Mouse (Mus musculus) A20 (cell line): Measurements from ENCODE around the gene Tpm3.

Source experiments
- DNase-seq: peaks from one replicate; pipeline ENCODE4 v3.0.0-alpha.2; 2011; ENCODE audit warnings: low read depth, low spot score

Gene Tpm3

DNA sequence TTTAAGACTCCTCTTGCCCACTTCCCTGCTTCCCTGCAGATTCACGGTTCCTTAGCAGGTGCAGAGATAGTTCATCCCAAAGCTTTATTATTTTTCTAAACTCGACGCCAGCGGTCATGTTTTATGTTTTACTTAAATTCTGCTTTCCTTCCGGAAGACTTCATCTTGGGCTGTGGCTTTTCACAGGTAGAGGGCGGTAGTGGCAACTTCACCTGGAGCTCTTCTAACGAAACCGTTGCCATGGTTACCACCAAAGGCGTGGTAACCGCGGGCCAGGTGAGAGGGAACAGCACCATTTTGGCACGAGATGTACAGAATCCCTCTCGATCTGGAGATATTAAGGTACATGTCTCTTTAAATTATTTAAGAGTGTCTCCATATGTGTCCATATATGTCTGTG lies 64.2 kb downstream of the Tpm3 start:
- DNase-seq = peak; percentile 65

GRCm38 (mm10) chr3:90137606-90138005 lies 65.2 kb downstream of the Tpm3 start:
- DNase-seq = no peak

DNA sequence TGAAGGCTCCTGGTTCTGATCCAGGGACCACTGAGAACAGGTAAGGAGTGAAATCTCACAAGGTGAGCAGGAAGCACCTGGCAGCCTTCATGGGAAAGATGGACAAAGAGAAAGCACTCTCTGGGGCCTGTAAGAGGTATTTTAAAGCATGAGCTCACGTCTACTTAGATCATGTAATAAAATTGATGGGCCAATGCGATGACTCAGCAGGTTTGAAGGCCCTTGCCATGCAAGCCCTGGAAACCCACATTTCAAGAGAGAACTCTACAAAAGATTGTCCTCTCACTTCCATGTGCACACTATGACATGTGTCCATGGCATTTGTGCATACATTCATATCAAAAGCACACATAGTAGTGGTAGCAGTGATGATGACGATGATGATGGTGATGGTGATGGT lies 67.5 kb downstream of the Tpm3 start:
- no peak for DNase-seq

DNA sequence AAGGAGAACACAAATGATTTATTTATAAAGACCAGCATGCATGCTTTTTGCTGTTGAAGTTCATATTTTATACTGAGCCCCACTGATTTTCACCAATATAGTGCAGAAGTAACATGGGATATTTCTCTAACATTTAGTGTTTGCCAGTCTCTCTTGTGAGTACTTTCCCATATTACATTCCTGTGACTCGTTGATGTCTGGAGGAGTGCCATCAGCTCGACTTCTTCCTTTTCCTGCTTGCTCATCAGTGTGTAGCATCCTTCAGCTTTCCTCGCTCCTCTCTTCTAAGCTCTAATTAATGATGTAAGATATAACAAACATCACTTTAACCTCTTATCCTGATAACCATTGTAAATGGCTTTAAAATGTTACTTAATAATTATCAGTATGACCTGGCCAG lies 73.0 kb downstream of the Tpm3 start:
- DNase-seq = no peak

GRCm38 (mm10) chr3:90146651-90147050 lies 74.2 kb downstream of the Tpm3 start:
- DNase-seq = no peak
